Mouse (Mus musculus) forebrain, embryonic 14.5 days (tissue): ENCODE measurements around the gene Cdh26. TPM values are rescaled to one million over a fixed set of nuclear protein-coding genes. Genes with fewer than 3 reads are reported as not detected.

Experiments used
- ATAC-seq: fragments of 200-750 bp; cut with Nextera tagmentation; 2 replicates; pipeline ENCODE4 v1.8.0; 2017; ENCODE audit warnings: mild to moderate bottlenecking, moderate library complexity
- DNase-seq: peaks from one replicate; pipeline ENCODE4 v3.0.0-alpha.2; 2015; ENCODE audit warnings: low spot score
- H3K27ac ChIP-seq: fragments of 300-500 bp; sonication (generic); 2 replicates; pipeline ENCODE4 v1.5.1; 2014; ENCODE audit warnings: low read depth, mild to moderate bottlenecking, control low read depth, low read length, moderate library complexity
- H3K27me3 ChIP-seq: fragments of 300-500 bp; sonication (generic); replicated peaks from 2 replicates; pipeline ENCODE4 v1.6.1; 2014; ENCODE audit warnings: low read length, control low read depth, mixed read lengths; ENCODE audit not compliant: control insufficient read depth, insufficient read depth
- H3K36me3 ChIP-seq: fragments of 300-500 bp; sonication (generic); 2 replicates; pipeline ENCODE4 v1.6.1; 2014; ENCODE audit warnings: low read length, control low read depth; ENCODE audit not compliant: control insufficient read depth, insufficient read depth
- H3K4me1 ChIP-seq: fragments of 300-500 bp; sonication (generic); 2 replicates; pipeline ENCODE4 v1.6.1; 2014; ENCODE audit warnings: antibody characterized with exemption, low read length, control low read depth; ENCODE audit not compliant: control insufficient read depth, insufficient read depth
- H3K4me2 ChIP-seq: fragments of 300-500 bp; sonication (generic); 2 replicates; pipeline ENCODE4 v1.6.1; 2014; ENCODE audit warnings: mild to moderate bottlenecking, control low read depth, low read length
- H3K4me3 ChIP-seq: fragments of 300-500 bp; sonication (generic); 2 replicates; pipeline ENCODE4 v1.5.1; 2014; ENCODE audit warnings: low read depth, low read length, control low read depth
- H3K9ac ChIP-seq: fragments of 300-500 bp; sonication (generic); 2 replicates; pipeline ENCODE4 v1.6.1; 2014; ENCODE audit warnings: mild to moderate bottlenecking, low read length, control low read depth, moderate library complexity
- H3K9me3 ChIP-seq: fragments of 300-500 bp; sonication (generic); replicated peaks from 2 replicates; pipeline ENCODE4 v1.6.1; 2016; ENCODE audit warnings: low read length, control low read depth, mixed read lengths; ENCODE audit not compliant: control insufficient read depth
- WGBS: fragments of 180-500 bp; shearing (Covaris S2); extraction: QIAGEN DNeasy Blood & Tissue Kit; methylation state at CpG from one replicate; pipeline ENCODE4 v1.1.7; 2014; 5-methylcytosine and 5-hydroxymethylcytosine counted together
- polyA plus RNA-seq: library from polyadenylated mRNA; unstranded; fragments of >200 nt; fragmentation: Nextera tagmentation; extraction: Ambion mirVana; gene quantifications from 2 replicates; pipeline ENCODE4 v1.2.1, GENCODE M21; 2014

Gene Cdh26
- polyA plus RNA-seq, 1 experiment from 2014 or later: 0.11 TPM

GRCm38 (mm10) chr2:178415150-178415448 is 15.2 kb upstream of the Cdh26 start:
- Histone ChIP-seq H3K4me2 (peak overlapping the region; percentile 98), H3K9me3 (no peaks in the 10 kb centered on the region), H3K27me3 (peaks cover 10% of the 10 kb centered on the region), H3K36me3 (no peaks in the 10 kb centered on the region), H3K27ac (0 out of 2 replicates have a peak overlapping the region, but pooled peaks have one; percentile 27), H3K4me3 (peak overlapping the region; percentile 59), H3K4me1 (peaks cover 8% of the 10 kb centered on the region), H3K9ac (peak overlapping the region; percentile 64; the same call in 1 of the 2 replicates)
- WGBS: 24% methylated on average over 3 of the region's 3 CpGs
- no peak for DNase-seq
- no peak; the same call in 1 of the 2 replicates for ATAC-seq

- H3K4me2 ChIP-seq: no peak overlapping the region
- no peaks in the 10 kb centered on the region for H3K9me3 ChIP-seq
- 83% methylated on average over 13 of the region's 13 CpGs for WGBS
- H3K27ac ChIP-seq: no peak overlapping the region
- H3K27me3 ChIP-seq: peaks cover 10% of the 10 kb centered on the region
- DNase-seq (no peak), ATAC-seq (no peak)
- H3K9ac ChIP-seq: no peak overlapping the region
- peaks cover 8% of the 10 kb centered on the region for H3K4me1 ChIP-seq
- no peaks in the 10 kb centered on the region for H3K36me3 ChIP-seq
- no peak overlapping the region for H3K4me3 ChIP-seq
Observed at GRCm38 (mm10) chr2:178416427-178416826, 13.9 kb upstream of the Cdh26 start.

- DNase-seq: no peak
- no peak overlapping the region for H3K4me2 ChIP-seq
- no peak overlapping the region for H3K9ac ChIP-seq
- H3K36me3 ChIP-seq: no peaks in the 10 kb centered on the region
- ATAC-seq: no peak
- whole genome bisulfite sequencing: 77% methylated on average over 4 of the region's 4 CpGs
- H3K9me3 ChIP-seq: no peaks in the 10 kb centered on the region
- H3K4me3 ChIP-seq: no peak overlapping the region
- H3K4me1 ChIP-seq: peaks cover 8% of the 10 kb centered on the region
- peaks cover 10% of the 10 kb centered on the region for H3K27me3 ChIP-seq
- H3K27ac ChIP-seq: no peak overlapping the region
Observed at GRCm38 (mm10) chr2:178416970-178417369, 13.4 kb upstream of the Cdh26 start.

- no peak overlapping the region for H3K4me3 ChIP-seq
- no peak overlapping the region for H3K9ac ChIP-seq
- H3K27ac ChIP-seq: no peak overlapping the region
- H3K27me3 ChIP-seq: no peaks in the 10 kb centered on the region
- no peaks in the 10 kb centered on the region for H3K9me3 ChIP-seq
- no peak for DNase-seq
- 81% methylated on average over 9 of the region's 9 CpGs for WGBS
- H3K36me3 ChIP-seq: no peaks in the 10 kb centered on the region
- ATAC-seq: no peak
- H3K4me1 ChIP-seq: no peaks in the 10 kb centered on the region; the same call in 1 of the 2 replicates
- H3K4me2 ChIP-seq: no peak overlapping the region
Observed at GRCm38 (mm10) chr2:178420576-178420975, 9.8 kb upstream of the Cdh26 start.

- no peak overlapping the region for H3K4me3 ChIP-seq
- WGBS: 65% methylated on average over 6 of the region's 6 CpGs
- H3K4me1 ChIP-seq: no peaks in the 10 kb centered on the region
- no peak for DNase-seq
- H3K27me3 ChIP-seq: no peaks in the 10 kb centered on the region
- no peak overlapping the region for H3K9ac ChIP-seq
- H3K27ac ChIP-seq: no peak overlapping the region
- no peak for ATAC-seq
- H3K9me3 ChIP-seq: no peaks in the 10 kb centered on the region
- H3K4me2 ChIP-seq: no peak overlapping the region
- no peaks in the 10 kb centered on the region for H3K36me3 ChIP-seq
Observed at GRCm38 (mm10) chr2:178421603-178422002, 8.7 kb upstream of the Cdh26 start.

GRCm38 (mm10) chr2:178422186-178422585 is 8.1 kb upstream of the Cdh26 start:
- Histone ChIP-seq H3K9me3 (no peaks in the 10 kb centered on the region), H3K9ac (no peak overlapping the region), H3K4me1 (no peaks in the 10 kb centered on the region), H3K27ac (no peak overlapping the region), H3K27me3 (no peaks in the 10 kb centered on the region), H3K36me3 (no peaks in the 10 kb centered on the region), H3K4me3 (no peak overlapping the region), H3K4me2 (no peak overlapping the region)
- no peak for ATAC-seq
- DNase-seq: no peak
- 66% methylated on average over 2 of the region's 3 CpGs for WGBS

GRCm38 (mm10) chr2:178423223-178423622 is 7.1 kb upstream of the Cdh26 start:
- H3K4me2 ChIP-seq: no peak overlapping the region
- WGBS: 78% methylated on average over 5 of the region's 5 CpGs
- H3K27me3 ChIP-seq: no peaks in the 10 kb centered on the region
- no peaks in the 10 kb centered on the region for H3K36me3 ChIP-seq
- no peak overlapping the region for H3K9ac ChIP-seq
- DNase-seq: no peak
- no peak overlapping the region for H3K27ac ChIP-seq
- no peaks in the 10 kb centered on the region for H3K9me3 ChIP-seq
- no peak overlapping the region for H3K4me3 ChIP-seq
- H3K4me1 ChIP-seq: no peaks in the 10 kb centered on the region
- ATAC-seq: no peak

GRCm38 (mm10) chr2:178426229-178426628 is 4.1 kb upstream of the Cdh26 start:
- 48% methylated on average over 4 of the region's 4 CpGs for WGBS
- H3K27ac ChIP-seq: no peak overlapping the region
- H3K4me3 ChIP-seq: no peak overlapping the region
- DNase-seq (peak; percentile 83), ATAC-seq (0 out of 2 replicates have a peak, but pooled peaks have one; percentile 23)
- no peak overlapping the region for H3K9ac ChIP-seq
- H3K9me3 ChIP-seq: no peaks in the 10 kb centered on the region
- no peaks in the 10 kb centered on the region for H3K36me3 ChIP-seq
- no peaks in the 10 kb centered on the region for H3K27me3 ChIP-seq
- H3K4me1 ChIP-seq: no peaks in the 10 kb centered on the region
- H3K4me2 ChIP-seq: no peak overlapping the region

- no peak overlapping the region for H3K27ac ChIP-seq
- H3K27me3 ChIP-seq: no peaks in the 10 kb centered on the region
- no peaks in the 10 kb centered on the region for H3K36me3 ChIP-seq
- H3K4me1 ChIP-seq: no peaks in the 10 kb centered on the region
- no peak overlapping the region for H3K4me2 ChIP-seq
- H3K9me3 ChIP-seq: no peaks in the 10 kb centered on the region
- 89% methylated on average over 5 of the region's 5 CpGs for WGBS
- DNase-seq: no peak
- ATAC-seq: no peak
- no peak overlapping the region for H3K9ac ChIP-seq
- H3K4me3 ChIP-seq: no peak overlapping the region
Observed at GRCm38 (mm10) chr2:178427181-178427580, 3.1 kb upstream of the Cdh26 start.
